27 mouse cellular contexts compared by ENCODE assay signal in the genomic region with DNA sequence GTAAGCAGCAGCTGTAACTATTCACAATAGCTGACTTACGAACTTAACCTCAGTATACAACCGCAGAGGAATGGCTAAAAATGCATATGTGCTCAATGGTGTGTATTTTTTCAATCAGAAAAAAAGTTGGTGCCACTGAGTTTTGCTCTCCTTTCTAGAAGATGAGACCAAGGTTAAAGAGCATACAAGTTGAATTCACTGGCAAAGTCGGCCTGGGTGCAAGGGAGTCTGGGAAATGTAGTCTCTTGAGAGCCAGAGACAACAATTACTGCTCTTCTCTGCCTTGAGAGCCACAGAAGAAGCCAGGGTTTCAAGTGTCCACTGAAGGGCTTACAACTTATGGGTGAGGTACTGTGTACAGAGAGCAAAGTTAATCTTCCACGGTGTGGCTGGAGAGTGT.
"Had no signal": no experiment of that assay in that cellular context is flagged by ENCODE, and none has a peak within 500 bp of the region (broad histone marks: within the 10 kb centered on the region; RNA-seq: fewer than 3 reads in every experiment).

No protein-coding gene starts in this region.

- H3K4me1 ChIP-seq: heart, embryonic 12.5 days; intestine, embryonic 15.5 days; kidney, embryonic 15.5 days; limb, embryonic 15.5 days; liver, embryonic 12.5 days had no signal

- DNase-seq: gastrocnemius, adult 2 months; gastrocnemius, postnatal 10 days; gastrocnemius, postnatal 25 days; heart, adult 18-20 months; heart, postnatal 10 days; heart, postnatal 4 days; kidney, adult 18-20 months; kidney, adult 9 months; kidney, postnatal 14 days; kidney, postnatal 36 days; layer of hippocampus, adult 9-11 months; layer of hippocampus, postnatal 36 days; left cerebral cortex, postnatal 4 days had no signal

- ATAC-seq: inflammation-experienced regulatory T-cells, adult 6 months; intestine, embryonic 15.5 days; intestine, postnatal 0 days; liver, embryonic 12.5 days had no signal

- H3K9ac ChIP-seq: heart, embryonic 12.5 days; hindbrain, embryonic 12.5 days; hindbrain, embryonic 14.5 days; intestine, embryonic 15.5 days; kidney, embryonic 15.5 days; limb, embryonic 13.5 days; limb, embryonic 15.5 days; liver, embryonic 12.5 days had no signal

- H3K36me3 ChIP-seq: heart, embryonic 10.5 days; heart, embryonic 12.5 days; hindbrain, embryonic 10.5 days; hindbrain, embryonic 12.5 days; intestine, embryonic 15.5 days; kidney, embryonic 15.5 days; limb, embryonic 13.5 days; limb, embryonic 15.5 days; liver, embryonic 12.5 days had no signal

- H3K27ac ChIP-seq: gastrocnemius, adult 2 months; heart, embryonic 10.5 days; hindbrain, embryonic 10.5 days; hindbrain, embryonic 12.5 days; hindbrain, embryonic 14.5 days; intestine, embryonic 15.5 days; kidney, embryonic 15.5 days; kidney, postnatal 0 days; left cerebral cortex, adult 2 months; limb, embryonic 13.5 days; limb, embryonic 15.5 days; liver, embryonic 12.5 days had no signal

- H3K27me3 ChIP-seq: heart, embryonic 12.5 days; hindbrain, embryonic 12.5 days; intestine, embryonic 15.5 days; kidney, embryonic 15.5 days; limb, embryonic 15.5 days; liver, embryonic 12.5 days had no signal

- H3K4me3 ChIP-seq: gastrocnemius, adult 2 months; heart, embryonic 10.5 days; heart, embryonic 12.5 days; hindbrain, embryonic 10.5 days; hindbrain, embryonic 12.5 days; intestine, embryonic 15.5 days; kidney, embryonic 15.5 days; left cerebral cortex, adult 2 months; limb, embryonic 13.5 days; limb, embryonic 15.5 days; liver, embryonic 12.5 days had no signal

- H3K9me3 ChIP-seq: heart, embryonic 10.5 days; heart, embryonic 12.5 days; hindbrain, embryonic 10.5 days; hindbrain, embryonic 12.5 days; intestine, embryonic 15.5 days; kidney, embryonic 15.5 days; limb, embryonic 13.5 days; limb, embryonic 15.5 days; liver, embryonic 12.5 days had no signal

- H3K4me2 ChIP-seq: heart, embryonic 12.5 days; hindbrain, embryonic 12.5 days; hindbrain, embryonic 14.5 days; intestine, embryonic 15.5 days; kidney, embryonic 15.5 days; limb, embryonic 13.5 days; limb, embryonic 15.5 days; liver, embryonic 12.5 days had no signal
